Mouse (Mus musculus): ENCODE data around the gene Wasf3.
"Not testable (repeated sequence)": the region's sequence is repeated elsewhere in the genome, so short reads cannot be mapped to it uniquely, and the experiment has no call there.

Wasf3 gene

GRCm38 (mm10) chr5:146398386-146399115 is 13.8 kb downstream of the Wasf3 start:
- DNase-seq (ENCODE audit: low spot score in 2 of 2), result no peak

GRCm38 (mm10) chr5:146401012-146401411 is 16.2 kb downstream of the Wasf3 start:
- not testable (repeated sequence) for DNase-seq (ENCODE audit: low spot score in 2 of 2)

GRCm38 (mm10) chr5:146402311-146402710 is 17.5 kb downstream of the Wasf3 start:
- no peak for DNase-seq (ENCODE audit: low spot score in 2 of 2)

GRCm38 (mm10) chr5:146403923-146404322 is 19.1 kb downstream of the Wasf3 start:
- DNase-seq (ENCODE audit: low spot score in 2 of 2), result no peak

GRCm38 (mm10) chr5:146406133-146406532 is 21.3 kb downstream of the Wasf3 start:
- DNase-seq (ENCODE audit: low spot score in 2 of 2), result no peak

GRCm38 (mm10) chr5:146407791-146408190 is 23.0 kb downstream of the Wasf3 start:
- DNase-seq (ENCODE audit: low spot score in 2 of 2), result no peak

- DNase-seq (ENCODE audit: low spot score in 2 of 2), result no peak
Observed at GRCm38 (mm10) chr5:146408604-146409003, 23.8 kb downstream of the Wasf3 start.

- DNase-seq (ENCODE audit: low spot score in 2 of 2), result no peak
Observed at GRCm38 (mm10) chr5:146410821-146411220, 26.0 kb downstream of the Wasf3 start.

- peak; percentile 87 to 89 for DNase-seq (ENCODE audit: low spot score in 2 of 2)
Observed at GRCm38 (mm10) chr5:146412743-146413430, 28.1 kb downstream of the Wasf3 start.

- DNase-seq (ENCODE audit: low spot score in 2 of 2), result no peak
Observed at GRCm38 (mm10) chr5:146414611-146415010, 29.8 kb downstream of the Wasf3 start.

- DNase-seq (ENCODE audit: low spot score in 2 of 2), result peak; percentile 72 to 76
Observed at GRCm38 (mm10) chr5:146415218-146415617, 30.4 kb downstream of the Wasf3 start.

GRCm38 (mm10) chr5:146416331-146417110 is 31.7 kb downstream of the Wasf3 start:
- DNase-seq (ENCODE audit: low spot score in 2 of 2), result no peak

GRCm38 (mm10) chr5:146418092-146418491 is 33.3 kb downstream of the Wasf3 start:
- DNase-seq (ENCODE audit: low spot score in 2 of 2), result no peak

GRCm38 (mm10) chr5:146420081-146420480 is 35.3 kb downstream of the Wasf3 start:
- DNase-seq (ENCODE audit: low spot score in 2 of 2), result no peak

GRCm38 (mm10) chr5:146424711-146425326 is 40.0 kb downstream of the Wasf3 start:
- DNase-seq (ENCODE audit: low spot score in 2 of 2), result peak; percentile 65 to 83

- peak; percentile 16 to 31 for DNase-seq (ENCODE audit: low spot score in 2 of 2)
Observed at GRCm38 (mm10) chr5:146425656-146426055, 40.9 kb downstream of the Wasf3 start.

GRCm38 (mm10) chr5:146428109-146428508 is 43.3 kb downstream of the Wasf3 start:
- peak; percentile 20 to 24 for DNase-seq (ENCODE audit: low spot score in 2 of 2)

GRCm38 (mm10) chr5:146431821-146432220 is 47.0 kb downstream of the Wasf3 start:
- DNase-seq (ENCODE audit: low spot score in 2 of 2), result peak; percentile 15 to 18

- peak in 1 of 2 experiments; percentile 17 for DNase-seq (ENCODE audit: low spot score in 2 of 2)
Observed at GRCm38 (mm10) chr5:146432476-146432875, 47.7 kb downstream of the Wasf3 start.

- peak; percentile 20 for DNase-seq (ENCODE audit: low spot score in 2 of 2)
Observed at GRCm38 (mm10) chr5:146435316-146435715, 50.5 kb downstream of the Wasf3 start.

- peak in 1 of 2 experiments; percentile 13 for DNase-seq (ENCODE audit: low spot score in 2 of 2)
Observed at GRCm38 (mm10) chr5:146436796-146437195, 52.0 kb downstream of the Wasf3 start.

Measured in right cerebral cortex, postnatal 10 days (tissue).